Mouse (Mus musculus) neural tube, embryonic 11.5 days (tissue): Measurements from ENCODE around the gene Dynlt1f. TPM values are rescaled to one million over a fixed set of nuclear protein-coding genes. Genes with fewer than 3 reads are reported as not detected.
"Not testable (repeated sequence)": the region's sequence is repeated elsewhere in the genome, so short reads cannot be mapped to it uniquely, and the experiment has no call there.

Experiments used
- ATAC-seq: fragments of 200-750 bp; cut with Nextera tagmentation; 2 replicates; pipeline ENCODE4 v1.8.0; 2017; ENCODE audit warnings: moderate number of reproducible peaks, mild to moderate bottlenecking, moderate TSS enrichment, moderate library complexity; ENCODE audit not compliant: insufficient read depth, low FRiP score, low TSS enrichment
- DNase-seq: peaks from one replicate; pipeline ENCODE4 v3.0.0-alpha.2; 2015; ENCODE audit warnings: low spot score
- H3K27ac ChIP-seq: fragments of 300-500 bp; sonication (generic); 2 replicates; pipeline ENCODE4 v1.5.1; 2014; ENCODE audit warnings: low read depth, mild to moderate bottlenecking, low read length
- H3K27me3 ChIP-seq: fragments of 300-500 bp; sonication (generic); 2 replicates; pipeline ENCODE4 v1.6.1; 2014; ENCODE audit warnings: mild to moderate bottlenecking, low read length, mixed read lengths; ENCODE audit not compliant: control insufficient read depth, insufficient read depth
- H3K36me3 ChIP-seq: fragments of 300-500 bp; sonication (generic); 2 replicates; pipeline ENCODE4 v1.6.1; 2014; ENCODE audit warnings: mild to moderate bottlenecking, low read length, moderate library complexity, mixed read lengths; ENCODE audit not compliant: control insufficient read depth, insufficient read depth
- H3K4me1 ChIP-seq: fragments of 300-500 bp; sonication (generic); 2 replicates; pipeline ENCODE4 v1.6.1; 2014; ENCODE audit warnings: low read length, mixed read lengths; ENCODE audit not compliant: control insufficient read depth, insufficient read depth
- H3K4me2 ChIP-seq: fragments of 300-500 bp; sonication (generic); 2 replicates; pipeline ENCODE4 v1.6.1; 2014; ENCODE audit warnings: low read depth, mild to moderate bottlenecking, moderate library complexity
- H3K4me3 ChIP-seq: fragments of 300-500 bp; sonication (generic); 2 replicates; pipeline ENCODE4 v1.5.1; 2014; ENCODE audit warnings: low read depth, low read length
- H3K9ac ChIP-seq: fragments of 300-500 bp; sonication (generic); 2 replicates; pipeline ENCODE4 v1.6.1; 2014; ENCODE audit warnings: mild to moderate bottlenecking, low read length
- H3K9me3 ChIP-seq: fragments of 300-500 bp; sonication (generic); 2 replicates; pipeline ENCODE4 v1.6.1; 2016; ENCODE audit warnings: low read length; ENCODE audit not compliant: control insufficient read depth
- WGBS: fragments of 180-500 bp; shearing (Covaris S2); extraction: QIAGEN DNeasy Blood & Tissue Kit; methylation state at CpG from one replicate; pipeline ENCODE4 v1.1.7; 2014; 5-methylcytosine and 5-hydroxymethylcytosine counted together
- polyA plus RNA-seq: library from polyadenylated mRNA; unstranded; fragments of >200 nt; fragmentation: Nextera tagmentation; extraction: Ambion mirVana; gene quantifications from 2 replicates; pipeline ENCODE4 v1.2.1, GENCODE M21; 2014

The Dynlt1f gene
- polyA plus RNA-seq, 1 experiment from 2014 or later, result 335 TPM

DNA sequence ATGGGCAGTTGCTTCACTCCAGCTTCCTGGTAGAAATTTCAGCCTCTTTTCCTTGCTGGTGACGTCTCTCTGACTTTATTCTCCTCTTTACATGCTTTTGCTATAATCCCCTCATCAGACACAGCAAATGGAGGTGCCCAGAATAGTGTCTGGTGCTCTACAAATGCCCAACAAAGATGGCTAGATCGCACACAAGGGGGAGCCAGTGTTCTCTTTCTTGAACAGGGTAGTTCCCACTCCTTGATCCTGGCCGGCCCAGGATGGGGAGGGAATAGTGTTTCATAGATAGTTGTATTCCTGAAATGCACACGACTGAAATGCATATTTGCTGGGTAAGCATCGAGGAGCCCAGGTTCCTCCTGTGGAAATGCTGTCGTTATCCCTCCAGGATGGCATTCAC lies 12.8 kb upstream of the Dynlt1f start:
- not testable (repeated sequence) for ATAC-seq
- WGBS, result no CpG with 5 or more reads among the region's 6 CpGs

DNA sequence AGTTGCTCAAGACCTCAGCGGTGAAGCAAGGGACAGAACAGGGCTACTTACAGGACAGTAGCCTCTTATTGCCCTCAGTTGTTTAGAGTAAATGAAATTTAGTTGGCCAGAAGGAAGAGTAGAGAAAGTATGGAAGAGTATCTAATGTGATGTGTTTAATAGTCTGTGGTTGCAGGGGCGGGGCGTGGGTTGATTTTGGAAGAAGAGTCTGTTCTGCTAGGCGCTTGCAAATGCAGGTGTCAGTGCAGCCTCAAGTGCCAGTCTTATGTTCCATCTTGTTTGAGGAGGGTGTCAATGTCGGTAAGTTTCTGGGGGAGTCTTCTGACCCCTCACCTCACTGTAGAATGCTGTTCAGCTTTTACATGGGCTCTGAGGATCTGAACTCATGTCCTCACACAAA lies 9.7 kb upstream of the Dynlt1f start:
- 90% methylated on average over 4 of the region's 5 CpGs for whole genome bisulfite sequencing
- H3K9me3 ChIP-seq, ATAC-seq, H3K4me2 ChIP-seq, H3K9ac ChIP-seq, H3K36me3 ChIP-seq, DNase-seq, H3K27ac ChIP-seq, H3K4me3 ChIP-seq, H3K4me1 ChIP-seq, H3K27me3 ChIP-seq: not testable (repeated sequence)

More for the DNA sequence above, 12.8 kb upstream of the Dynlt1f start:
- not testable (repeated sequence) for H3K27ac ChIP-seq, H3K36me3 ChIP-seq, H3K4me2 ChIP-seq, H3K27me3 ChIP-seq, H3K9me3 ChIP-seq, H3K4me1 ChIP-seq, H3K4me3 ChIP-seq, H3K9ac ChIP-seq, DNase-seq

DNA sequence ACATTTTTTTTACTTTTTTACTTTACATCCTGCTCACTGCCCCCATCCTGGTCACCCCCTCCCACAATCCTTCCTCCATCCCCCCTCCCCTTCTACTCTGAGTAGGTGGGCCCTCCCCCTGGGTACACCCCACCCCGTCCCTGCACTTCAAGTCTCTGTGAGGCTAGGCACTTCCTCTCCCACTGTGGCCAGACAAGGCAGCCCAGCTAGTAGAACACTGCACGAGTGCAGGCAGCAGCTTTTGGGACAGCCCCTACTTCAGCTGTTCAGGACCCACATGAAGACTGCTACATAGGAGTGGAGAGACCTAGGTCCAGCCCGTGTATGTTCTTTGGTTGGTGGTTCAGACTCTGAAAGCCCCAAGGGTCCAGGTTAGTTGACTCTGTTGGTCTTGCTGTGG lies 7.1 kb upstream of the Dynlt1f start:
- DNase-seq, result not testable (repeated sequence)

DNA sequence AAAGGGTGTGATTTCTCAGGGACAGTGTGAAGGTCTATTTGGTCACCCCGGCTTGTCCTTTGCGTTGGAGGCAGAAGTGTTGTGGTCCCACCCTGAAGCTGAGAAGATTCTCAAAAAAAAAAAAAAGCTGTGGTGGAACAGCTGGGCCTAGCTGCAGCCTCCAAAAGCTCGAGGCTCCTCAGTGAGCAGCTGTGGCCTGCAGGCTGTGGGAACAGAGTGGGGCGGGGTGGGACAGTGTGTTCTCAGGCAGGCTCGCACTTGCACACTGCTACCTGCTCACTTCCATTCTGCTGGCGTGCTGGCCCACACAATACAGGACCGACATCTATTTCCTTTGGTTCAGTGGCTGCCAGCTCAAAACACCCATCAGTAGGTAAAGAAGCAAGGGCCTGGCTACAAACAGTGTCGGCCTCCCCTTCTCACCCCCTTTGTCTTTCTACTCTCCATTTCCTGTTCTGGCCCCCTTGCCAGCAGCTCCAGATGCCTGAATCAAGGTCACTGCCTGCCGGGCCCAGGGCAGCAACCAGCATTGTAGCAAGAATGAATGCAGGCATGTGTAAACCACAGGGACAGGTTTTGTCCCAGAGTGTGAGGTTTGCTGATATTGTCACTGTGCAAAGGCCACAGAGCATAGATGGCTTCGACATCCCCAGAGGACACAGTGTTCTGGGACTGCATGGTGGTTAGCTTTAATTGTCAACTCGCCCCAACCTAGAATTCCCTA lies 5.6 kb upstream of the Dynlt1f start:
- H3K9me3 ChIP-seq, ATAC-seq, H3K4me1 ChIP-seq, H3K27ac ChIP-seq, H3K9ac ChIP-seq, H3K4me3 ChIP-seq, H3K4me2 ChIP-seq, H3K27me3 ChIP-seq, H3K36me3 ChIP-seq: not testable (repeated sequence)
- peak; percentile 18 for DNase-seq
- WGBS, result 55% methylated on average over 7 of the region's 11 CpGs

More for the DNA sequence above, 7.1 kb upstream of the Dynlt1f start:
- 56% methylated on average over 3 of the region's 3 CpGs for WGBS
- H3K4me3 ChIP-seq, H3K4me2 ChIP-seq, ATAC-seq, H3K27ac ChIP-seq, H3K36me3 ChIP-seq, H3K27me3 ChIP-seq, H3K4me1 ChIP-seq, H3K9me3 ChIP-seq, H3K9ac ChIP-seq: not testable (repeated sequence)

DNA sequence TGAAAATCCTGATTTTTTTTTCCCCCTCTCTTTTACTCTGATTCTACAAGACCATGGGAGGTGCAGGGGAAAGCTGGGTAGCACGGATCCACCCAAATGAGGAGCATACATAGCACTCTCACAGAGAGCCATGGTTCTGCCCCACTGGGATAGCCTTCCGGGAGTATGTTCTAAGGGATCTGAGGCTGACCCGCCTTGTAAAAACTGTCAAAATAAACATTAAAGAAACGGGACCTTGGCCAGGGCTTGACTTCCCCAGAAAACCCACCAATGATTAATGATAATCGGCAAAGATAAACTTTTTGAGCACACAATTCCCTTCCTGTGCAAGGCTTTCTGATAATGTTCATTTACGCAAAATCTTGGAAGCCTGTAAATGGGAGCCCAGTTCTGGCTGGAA lies 4.9 kb upstream of the Dynlt1f start:
- not testable (repeated sequence) for H3K9ac ChIP-seq, H3K4me3 ChIP-seq, H3K36me3 ChIP-seq, H3K27me3 ChIP-seq, H3K9me3 ChIP-seq, H3K27ac ChIP-seq, DNase-seq, ATAC-seq, H3K4me1 ChIP-seq, H3K4me2 ChIP-seq
- 68% methylated on average over 6 of the region's 6 CpGs for WGBS

DNA sequence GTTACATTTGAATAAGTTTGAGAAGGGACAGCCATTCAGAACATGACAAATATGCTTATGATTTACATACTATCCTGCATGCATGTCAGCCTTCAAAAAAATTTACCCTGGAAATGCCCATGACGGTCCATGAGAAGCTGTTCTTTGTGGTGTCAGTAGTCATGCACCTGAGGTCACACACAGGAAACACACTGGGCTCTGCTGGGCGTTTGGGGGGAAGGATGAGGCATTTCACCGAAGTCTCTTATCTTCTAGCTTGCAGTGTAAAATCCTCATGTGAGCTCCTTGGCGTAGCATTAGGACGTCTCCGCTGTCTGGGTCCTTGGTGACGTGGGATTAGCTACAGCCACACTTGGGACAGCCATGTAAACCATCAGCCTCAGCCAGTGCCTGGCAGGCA lies 3.1 kb upstream of the Dynlt1f start, which contains the start of gene Sytl3:
TSS of gene Sytl3 (plus strand) at position 293 of the 400 bp plus-strand sequence.
- not testable (repeated sequence) for H3K9me3 ChIP-seq, DNase-seq, ATAC-seq, H3K27ac ChIP-seq, H3K9ac ChIP-seq, H3K4me1 ChIP-seq, H3K4me2 ChIP-seq, H3K36me3 ChIP-seq, H3K27me3 ChIP-seq, H3K4me3 ChIP-seq
- WGBS, result 77% methylated on average over 3 of the region's 7 CpGs

DNA sequence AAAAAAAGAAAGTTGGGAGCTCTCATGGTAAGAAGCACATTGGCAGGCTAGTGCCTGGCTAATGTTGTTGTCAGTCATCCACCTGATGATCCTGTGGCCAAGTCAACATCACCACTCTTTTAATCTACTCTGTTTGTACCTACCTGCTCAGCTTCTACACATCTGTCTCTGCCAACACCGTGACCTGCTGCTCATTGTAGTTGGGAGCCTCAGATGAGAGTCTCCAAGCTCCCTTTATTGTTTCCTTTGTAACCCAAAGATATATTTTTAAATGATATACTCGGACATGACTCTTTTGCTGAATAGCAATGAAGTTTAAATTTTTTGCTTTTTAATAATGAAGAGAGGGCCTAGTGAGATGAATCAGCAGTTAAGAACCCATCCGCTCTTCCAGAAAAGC lies 771 bp upstream of the Dynlt1f start:
- not testable (repeated sequence) for H3K4me1 ChIP-seq, H3K27ac ChIP-seq, DNase-seq, H3K36me3 ChIP-seq, H3K9ac ChIP-seq, H3K9me3 ChIP-seq, ATAC-seq, H3K4me3 ChIP-seq, H3K27me3 ChIP-seq, H3K4me2 ChIP-seq
- 100% methylated on average over 1 of the region's 3 CpGs for WGBS

DNA sequence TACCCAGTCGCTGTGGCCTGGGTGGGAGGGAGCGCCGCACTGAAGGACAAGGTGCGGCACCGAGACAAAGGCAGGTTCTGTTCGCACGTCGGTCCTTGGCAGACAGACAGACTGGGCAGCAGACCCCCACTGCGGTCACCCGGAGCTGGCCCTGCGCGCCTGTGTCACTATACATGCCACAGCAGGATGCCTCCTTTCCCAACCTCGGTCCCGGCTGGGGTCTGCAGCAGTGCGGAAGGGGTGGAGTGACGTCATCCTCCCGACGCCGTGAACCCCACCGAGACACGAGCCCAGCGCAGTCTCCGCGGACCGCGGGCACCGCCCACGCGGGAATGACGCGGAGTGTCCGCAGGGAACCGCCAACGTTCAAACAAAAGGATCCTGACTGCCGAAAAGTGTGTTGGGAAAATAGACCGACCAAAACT lies 601 bp downstream of the Dynlt1f start:
- Histone ChIP-seq H3K4me3 (peak overlapping the region; percentile 38), H3K9ac (peak overlapping the region; percentile 55), H3K27ac (peak overlapping the region; percentile 53; the same call in 1 of the 2 replicates), H3K4me2 (peak overlapping the region; percentile 31)
- under 1% methylated on average over 33 of the region's 36 CpGs for WGBS
- ATAC-seq (peak; percentile 91), DNase-seq (peak; percentile 92)
- not testable (repeated sequence) for H3K36me3 ChIP-seq, H3K4me1 ChIP-seq, H3K27me3 ChIP-seq, H3K9me3 ChIP-seq

DNA sequence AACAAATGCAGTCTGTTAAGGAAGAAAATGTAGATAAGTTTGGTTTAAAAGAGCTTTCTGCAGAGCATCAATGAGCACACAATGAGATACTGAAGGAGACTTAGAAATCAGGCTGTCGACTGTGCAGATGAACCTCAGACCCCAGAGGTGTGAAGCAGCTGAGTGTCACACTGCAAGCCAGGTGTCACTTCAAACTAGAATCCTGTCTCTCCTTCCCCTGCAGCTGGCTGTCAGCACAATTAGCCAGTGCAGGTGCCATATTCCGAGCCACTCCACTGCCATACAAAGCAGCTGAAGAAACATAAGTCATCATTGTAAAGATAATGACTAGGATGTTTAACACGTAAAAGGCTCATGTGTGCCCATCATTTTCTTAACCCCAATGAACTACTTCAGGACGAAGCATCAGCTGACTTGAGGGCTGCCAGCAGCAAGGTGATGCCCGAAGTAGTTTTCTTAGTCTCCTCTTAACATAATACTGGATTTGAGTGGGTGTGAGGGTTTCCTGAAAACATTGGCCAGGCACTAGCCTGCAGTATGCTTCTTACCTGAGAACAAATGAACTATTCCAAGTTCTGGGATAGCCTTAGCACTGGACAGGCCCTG lies 2.3 kb downstream of the Dynlt1f start:
- not testable (repeated sequence) for H3K36me3 ChIP-seq, H3K9ac ChIP-seq, H3K27me3 ChIP-seq, H3K4me1 ChIP-seq, H3K4me2 ChIP-seq, H3K9me3 ChIP-seq, DNase-seq, ATAC-seq, H3K27ac ChIP-seq, H3K4me3 ChIP-seq
- WGBS, result 77% methylated on average over 4 of the region's 5 CpGs
